In the genomic region with DNA sequence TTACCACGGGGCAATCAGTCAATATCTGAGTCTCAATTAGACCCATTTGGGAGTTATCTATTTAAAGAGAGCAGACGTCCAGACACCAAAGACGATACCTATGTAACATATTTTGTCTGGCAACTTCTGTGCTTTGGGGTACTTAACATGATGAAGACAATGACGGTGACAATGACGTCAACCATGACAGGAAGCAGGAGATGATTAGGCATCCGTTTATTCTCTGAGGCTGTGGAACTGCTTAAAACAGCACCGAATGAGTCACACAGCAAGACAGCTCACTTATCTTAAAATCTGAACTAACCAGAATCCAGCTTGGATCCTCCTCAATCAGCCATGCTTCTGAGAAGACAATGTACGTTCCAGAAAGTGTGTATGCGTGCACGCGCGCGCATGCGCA, we compare ENCODE assay signal across 13 mouse cellular contexts. TPM values are rescaled to one million over a fixed set of nuclear protein-coding genes. Genes with fewer than 3 reads are reported as not detected.
DNase-seq lines count a peak whose midpoint lies in the region; ATAC-seq and TF ChIP-seq lines count a peak whose summit lies in the region.
"Had no signal": no experiment of that assay in that cellular context is flagged by ENCODE, and none has a peak within 500 bp of the region (broad histone marks: within the 10 kb centered on the region; RNA-seq: fewer than 3 reads in every experiment).

No protein-coding gene starts in this region.

- 73% methylated on average over 14 of the region's 14 CpGs for WGBS in embryonic facial prominence, embryonic 13.5 days
- 89% methylated on average over 14 of the region's 14 CpGs for WGBS in embryonic facial prominence, embryonic 10.5 days
- 79% methylated on average over 14 of the region's 14 CpGs for WGBS in kidney, postnatal 0 days
- 54% methylated on average over 14 of the region's 14 CpGs for WGBS in heart, postnatal 0 days

- H3K9ac ChIP-seq in embryonic facial prominence, embryonic 13.5 days: no peak overlapping the region
- no peak overlapping the region for H3K9ac ChIP-seq in kidney, postnatal 0 days (ENCODE audit: low read depth, low read length)
- H3K9ac ChIP-seq in heart, postnatal 0 days (replicated peaks; ENCODE audit: low read depth, low read length): no peak overlapping the region
- H3K9ac ChIP-seq: liver, embryonic 14.5 days had no signal

- no peak for ATAC-seq in embryonic facial prominence, embryonic 13.5 days (ENCODE audit: insufficient number of reproducible peaks, insufficient read depth, low FRiP score, low TSS enrichment, low read depth)
- no peak for ATAC-seq in kidney, postnatal 0 days (replicated peaks; ENCODE audit: low FRiP score, low read depth)
- ATAC-seq in heart, postnatal 0 days (ENCODE audit: insufficient read depth, low read depth): no peak

- no peak for TF ChIP-seq CTCF in kidney, postnatal 0 days (IDR thresholded peaks at IDR 0.05; ENCODE audit: low read depth)
- TF ChIP-seq CTCF in heart, postnatal 0 days (IDR thresholded peaks at IDR 0.05; ENCODE audit: low read depth): no peak

- DNase-seq in embryonic facial prominence, embryonic 10.5 days (ENCODE audit: low spot score): no peak
- DNase-seq in kidney, postnatal 0 days (ENCODE audit: low spot score): peak; percentile 27
- DNase-seq in kidney, adult 8-10 months: no peak
- peak; percentile 67 for DNase-seq in CD4-positive, CD25-positive, alpha-beta regulatory T cell, adult 2 months (ENCODE audit: low read depth, low spot score)
- no peak for DNase-seq in heart, postnatal 0 days (ENCODE audit: low spot score)
- DNase-seq in retina, embryonic 14.5 days (ENCODE audit: low spot score): no peak
- DNase-seq in cerebellum, postnatal 4 days (ENCODE audit: low spot score in 2 of 2): no peak
- DNase-seq: cerebellum, adult 11 months; gastrocnemius, postnatal 10 days; kidney, adult 18-20 months; layer of hippocampus, postnatal 36 days had no signal

- no peak overlapping the region for H3K4me2 ChIP-seq in embryonic facial prominence, embryonic 13.5 days
- H3K4me2 ChIP-seq in kidney, postnatal 0 days (ENCODE audit: low read length): no peak overlapping the region
- no peak overlapping the region for H3K4me2 ChIP-seq in heart, postnatal 0 days (ENCODE audit: low read depth, low read length)

- peaks cover 45% of the 10 kb centered on the region for H3K4me1 ChIP-seq in embryonic facial prominence, embryonic 13.5 days
- H3K4me1 ChIP-seq in embryonic facial prominence, embryonic 10.5 days: peaks cover 60% of the 10 kb centered on the region
- peaks cover 36% of the 10 kb centered on the region for H3K4me1 ChIP-seq in kidney, postnatal 0 days (replicated peaks; ENCODE audit: insufficient read depth, low read length)
- H3K4me1 ChIP-seq in heart, postnatal 0 days (ENCODE audit: control insufficient read depth, insufficient read depth): peaks cover 24% of the 10 kb centered on the region

- peak overlapping the region; percentile 97; the same call in 1 of the 2 replicates for H3K27ac ChIP-seq in embryonic facial prominence, embryonic 13.5 days
- no peak overlapping the region for H3K27ac ChIP-seq in embryonic facial prominence, embryonic 10.5 days (replicated peaks)
- peak overlapping the region; percentile 94; the same call in 1 of the 2 replicates for H3K27ac ChIP-seq in kidney, postnatal 0 days
- H3K27ac ChIP-seq in heart, postnatal 0 days (ENCODE audit: low read depth): peak overlapping the region; percentile 92
- H3K27ac ChIP-seq: liver, embryonic 14.5 days had no signal

- H3K4me3 ChIP-seq in embryonic facial prominence, embryonic 13.5 days: no peak overlapping the region
- no peak overlapping the region for H3K4me3 ChIP-seq in embryonic facial prominence, embryonic 10.5 days
- H3K4me3 ChIP-seq in kidney, postnatal 0 days (replicated peaks; ENCODE audit: low read depth, low read length): no peak overlapping the region
- no peak overlapping the region for H3K4me3 ChIP-seq in heart, postnatal 0 days (ENCODE audit: low read depth, low read length)

- no peaks in the 10 kb centered on the region for H3K36me3 ChIP-seq in embryonic facial prominence, embryonic 13.5 days
- H3K36me3 ChIP-seq in embryonic facial prominence, embryonic 10.5 days (replicated peaks): peaks cover 11% of the 10 kb centered on the region; the same call in 1 of the 2 replicates
- H3K36me3 ChIP-seq in kidney, postnatal 0 days (ENCODE audit: insufficient read depth, low read length): no peaks in the 10 kb centered on the region
- H3K36me3 ChIP-seq in heart, postnatal 0 days (replicated peaks; ENCODE audit: control insufficient read depth, insufficient read depth, low read length): no peaks in the 10 kb centered on the region

- H3K9me3 ChIP-seq in embryonic facial prominence, embryonic 13.5 days: no peaks in the 10 kb centered on the region
- peaks cover 5% of the 10 kb centered on the region; the same call in 1 of the 2 replicates for H3K9me3 ChIP-seq in embryonic facial prominence, embryonic 10.5 days
- H3K9me3 ChIP-seq in kidney, postnatal 0 days (replicated peaks; ENCODE audit: low read length): no peaks in the 10 kb centered on the region
- no peaks in the 10 kb centered on the region for H3K9me3 ChIP-seq in heart, postnatal 0 days (replicated peaks; ENCODE audit: control insufficient read depth, low read length)

- no peaks in the 10 kb centered on the region for H3K27me3 ChIP-seq in embryonic facial prominence, embryonic 13.5 days
- no peaks in the 10 kb centered on the region for H3K27me3 ChIP-seq in embryonic facial prominence, embryonic 10.5 days (replicated peaks; ENCODE audit: low read depth, poor library complexity, severe bottlenecking)
- no peaks in the 10 kb centered on the region for H3K27me3 ChIP-seq in kidney, postnatal 0 days (ENCODE audit: insufficient read depth, low read length)
- H3K27me3 ChIP-seq in heart, postnatal 0 days (ENCODE audit: control insufficient read depth, insufficient read depth, low read length): no peaks in the 10 kb centered on the region

- no peak for TF ChIP-seq EP300 in heart, postnatal 0 days (IDR thresholded peaks at IDR 0.05; ENCODE audit: low read depth)

RNA-seq across cellular contexts. Expression of a gene that starts 56.8 kb away (rescaled TPM):
- 5.8 and 6.5 TPM in 2 replicates for polyA plus RNA-seq in embryonic facial prominence, embryonic 13.5 days (2015; fragmentation: Nextera tagmentation; extraction: Ambion mirVana)
- polyA plus RNA-seq in embryonic facial prominence, embryonic 10.5 days (2016; fragmentation: Nextera tagmentation; extraction: Ambion mirVana): 5.5 and 6.0 TPM in 2 replicates
- polyA plus RNA-seq in kidney, postnatal 0 days (2015; fragmentation: Nextera tagmentation; extraction: Ambion mirVana): 5.4 and 5.7 TPM in 2 replicates
- total RNA-seq in heart, postnatal 0 days (2014; rRNA removed; ENCODE audit: low replicate concordance): 5.8 and 6.2 TPM in 2 replicates
- polyA plus RNA-seq in heart, postnatal 0 days (2015; fragmentation: Nextera tagmentation; extraction: Ambion mirVana): 1.5 and 1.6 TPM in 2 replicates

Comparison
In these comparisons a context has a peak if more than half of its experiments do, and no peak if none do; other contexts are left out.
1. DNase-seq: peak in kidney, postnatal 0 days (single experiment) and CD4-positive, CD25-positive, alpha-beta regulatory T cell, adult 2 months (single experiment); none in embryonic facial prominence, embryonic 10.5 days (single experiment), kidney, adult 8-10 months (0 of 2), heart, postnatal 0 days (single experiment), retina, embryonic 14.5 days (single experiment) and cerebellum, postnatal 4 days (0 of 2).